Mouse (Mus musculus): ENCODE results near the gene Pdia4. TPM values are rescaled to one million over a fixed set of nuclear protein-coding genes. Genes with fewer than 3 reads are reported as not detected.

Pdia4 gene
- total and polyA plus RNA-seq, 3 experiments: 91.4 to 112 TPM; not detected in 1

- peaks cover 13 to 20% of the 10 kb centered on the region in 2 experiments for H3K36me3 ChIP-seq (ENCODE audit: control insufficient read depth in 1 of 2, insufficient read depth in 2 of 2, low read length in 2 of 2)
- DNase-seq (ENCODE audit: low read depth, low spot score): no peak
- H3K9me3 ChIP-seq (replicated peaks; ENCODE audit: insufficient read depth, low read length): no peaks in the 10 kb centered on the region
- H3K9ac ChIP-seq (ENCODE audit: control insufficient read depth, low read depth, low read length, poor library complexity, severe bottlenecking): no peak overlapping the region
- no peak overlapping the region for H3K27ac ChIP-seq (ENCODE audit: control insufficient read depth, low read depth, low read length)
- TF ChIP-seq GATA1 (IDR thresholded peaks at IDR 0.05; ENCODE audit: low read depth, low read length): no peak
- TF ChIP-seq USF1 (IDR thresholded peaks at IDR 0.05; ENCODE audit: low read depth, low read length): no peak
- no peak for TF ChIP-seq SMC3 (IDR thresholded peaks at IDR 0.05; ENCODE audit: low read depth, low read length)
- no peaks in the 10 kb centered on the region for H3K27me3 ChIP-seq (ENCODE audit: control insufficient read depth in 1 of 2, insufficient read depth in 2 of 2, low read length in 2 of 2)
- peaks cover 0 to 12% of the 10 kb centered on the region in 2 experiments; a peak in 3 of 4 replicates for H3K4me1 ChIP-seq (ENCODE audit: control insufficient read depth in 1 of 2, insufficient read depth in 2 of 2, low read length in 2 of 2)
- H3K4me3 ChIP-seq (ENCODE audit: control insufficient read depth in 1 of 2, insufficient read depth in 1 of 2, low read depth in 2 of 2, low read length in 2 of 2): no peak overlapping the region
- peaks cover 43% of the 10 kb centered on the region for H3K79me2 ChIP-seq (ENCODE audit: control insufficient read depth, insufficient read depth, low read length, poor library complexity)
Observed at GRCm38 (mm10) chr6:47809053-47809452, 4.2 kb downstream of the Pdia4 start.

DNA sequence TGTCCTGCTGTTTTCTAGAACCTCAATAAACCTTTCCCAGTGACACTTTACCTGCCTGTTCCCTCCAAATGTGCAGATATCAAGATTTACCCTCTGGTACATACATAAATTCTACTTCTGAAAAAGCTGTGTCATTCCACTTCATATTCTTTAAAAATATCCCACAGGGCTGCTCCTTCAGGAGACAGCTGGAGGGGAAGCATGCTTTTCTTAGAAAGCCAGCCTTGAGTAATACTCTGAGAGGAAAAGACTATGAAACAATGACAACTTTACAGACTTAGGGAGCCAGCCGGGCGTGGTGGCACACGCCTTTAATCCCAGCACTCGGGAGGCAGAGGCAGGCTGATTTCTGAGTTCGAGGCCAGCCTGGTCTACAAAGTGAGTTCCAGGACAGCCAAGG is 4.7 kb downstream of the Pdia4 start:
- TF ChIP-seq MXI1 (IDR thresholded peaks at IDR 0.05; ENCODE audit: low read depth, low read length): no peak
- TF ChIP-seq TBP (IDR thresholded peaks at IDR 0.05; ENCODE audit: low read depth, low read length): peak; percentile 61; the same call in 1 of the 2 replicates
- H3K79me2 ChIP-seq (ENCODE audit: control insufficient read depth, insufficient read depth, low read length, poor library complexity): peaks cover 43% of the 10 kb centered on the region
- peaks cover 13 to 20% of the 10 kb centered on the region in 2 experiments for H3K36me3 ChIP-seq (ENCODE audit: control insufficient read depth in 1 of 2, insufficient read depth in 2 of 2, low read length in 2 of 2)
- DNase-seq (ENCODE audit: low read depth, low spot score): no peak
- no peaks in the 10 kb centered on the region for H3K27me3 ChIP-seq (ENCODE audit: control insufficient read depth in 1 of 2, insufficient read depth in 2 of 2, low read length in 2 of 2)
- no peak overlapping the region for H3K27ac ChIP-seq (ENCODE audit: control insufficient read depth, low read depth, low read length)
- H3K4me1 ChIP-seq (ENCODE audit: control insufficient read depth in 1 of 2, insufficient read depth in 2 of 2, low read length in 2 of 2): peaks cover 0 to 12% of the 10 kb centered on the region in 2 experiments; a peak in 3 of 4 replicates
- no peak overlapping the region for H3K4me3 ChIP-seq (ENCODE audit: control insufficient read depth in 1 of 2, insufficient read depth in 1 of 2, low read depth in 2 of 2, low read length in 2 of 2)
- no peaks in the 10 kb centered on the region for H3K9me3 ChIP-seq (replicated peaks; ENCODE audit: insufficient read depth, low read length)
- no peak overlapping the region for H3K9ac ChIP-seq (ENCODE audit: control insufficient read depth, low read depth, low read length, poor library complexity, severe bottlenecking)

- no peak overlapping the region for H3K9ac ChIP-seq (ENCODE audit: control insufficient read depth, low read depth, low read length, poor library complexity, severe bottlenecking)
- DNase-seq (ENCODE audit: low read depth, low spot score): no peak
- peaks cover 0 to 12% of the 10 kb centered on the region in 2 experiments; a peak in 3 of 4 replicates for H3K4me1 ChIP-seq (ENCODE audit: control insufficient read depth in 1 of 2, insufficient read depth in 2 of 2, low read length in 2 of 2)
- no peaks in the 10 kb centered on the region for H3K27me3 ChIP-seq (ENCODE audit: control insufficient read depth in 1 of 2, insufficient read depth in 2 of 2, low read length in 2 of 2)
- H3K79me2 ChIP-seq (ENCODE audit: control insufficient read depth, insufficient read depth, low read length, poor library complexity): peaks cover 37% of the 10 kb centered on the region
- peaks cover 13 to 28% of the 10 kb centered on the region in 2 experiments for H3K36me3 ChIP-seq (ENCODE audit: control insufficient read depth in 1 of 2, insufficient read depth in 2 of 2, low read length in 2 of 2)
- H3K4me3 ChIP-seq (ENCODE audit: control insufficient read depth in 1 of 2, insufficient read depth in 1 of 2, low read depth in 2 of 2, low read length in 2 of 2): no peak overlapping the region
- TF ChIP-seq MAZ (IDR thresholded peaks at IDR 0.05; ENCODE audit: low read depth, low read length) (no peak), MAX (IDR thresholded peaks at IDR 0.05; ENCODE audit: low read length) (no peak)
- no peak overlapping the region for H3K27ac ChIP-seq (ENCODE audit: control insufficient read depth, low read depth, low read length)
- H3K9me3 ChIP-seq (replicated peaks; ENCODE audit: insufficient read depth, low read length): no peaks in the 10 kb centered on the region
Observed at GRCm38 (mm10) chr6:47807419-47807818, 5.8 kb downstream of the Pdia4 start.

DNA sequence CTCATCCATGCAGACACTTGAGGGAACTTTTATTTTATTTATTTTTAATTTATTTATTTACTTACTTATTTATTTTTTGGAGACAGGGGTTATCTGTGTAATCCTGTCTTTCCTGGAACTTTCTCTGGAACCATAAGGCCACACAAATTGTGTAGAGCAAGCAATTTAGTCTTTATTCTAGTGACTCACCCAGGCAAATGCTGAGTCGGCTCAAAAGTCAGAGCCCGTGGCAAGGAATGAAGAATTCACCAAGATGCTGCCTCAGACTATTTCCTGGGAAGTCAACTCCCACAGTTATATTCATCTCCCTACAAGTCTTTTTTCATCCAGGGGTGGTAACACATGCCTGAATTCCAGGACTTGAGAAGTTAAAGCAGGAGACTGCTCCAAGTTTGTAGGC is 7.7 kb downstream of the Pdia4 start:
- H3K27me3 ChIP-seq (ENCODE audit: control insufficient read depth in 1 of 2, insufficient read depth in 2 of 2, low read length in 2 of 2): no peaks in the 10 kb centered on the region

More for the DNA sequence above, 7.7 kb downstream of the Pdia4 start:
- H3K27ac ChIP-seq (ENCODE audit: control insufficient read depth, low read depth, low read length): no peak overlapping the region
- no peak for DNase-seq (ENCODE audit: low read depth, low spot score)
- H3K36me3 ChIP-seq (ENCODE audit: control insufficient read depth in 1 of 2, insufficient read depth in 2 of 2, low read length in 2 of 2): peaks cover 0 to 28% of the 10 kb centered on the region in 2 experiments; a peak in 3 of 4 replicates
- peak; percentile 61; the same call in 1 of the 2 replicates for TF ChIP-seq MAFK (IDR thresholded peaks at IDR 0.05; ENCODE audit: borderline replicate concordance, low read depth, low read length)
- no peak for TF ChIP-seq RAD21 (IDR thresholded peaks at IDR 0.05; ENCODE audit: low read depth, low read length)
- H3K4me3 ChIP-seq (ENCODE audit: control insufficient read depth in 1 of 2, insufficient read depth in 1 of 2, low read depth in 2 of 2, low read length in 2 of 2): no peak overlapping the region
- H3K9me3 ChIP-seq (replicated peaks; ENCODE audit: insufficient read depth, low read length): no peaks in the 10 kb centered on the region
- peaks cover 22% of the 10 kb centered on the region for H3K79me2 ChIP-seq (ENCODE audit: control insufficient read depth, insufficient read depth, low read length, poor library complexity)
- H3K4me1 ChIP-seq (ENCODE audit: control insufficient read depth in 1 of 2, insufficient read depth in 2 of 2, low read length in 2 of 2): peaks cover 0 to 3% of the 10 kb centered on the region in 2 experiments; a peak in 1 of 4 replicates
- no peak overlapping the region for H3K9ac ChIP-seq (ENCODE audit: control insufficient read depth, low read depth, low read length, poor library complexity, severe bottlenecking)
